ENCODE assay signal across 19 mouse cellular contexts in the genomic region with DNA sequence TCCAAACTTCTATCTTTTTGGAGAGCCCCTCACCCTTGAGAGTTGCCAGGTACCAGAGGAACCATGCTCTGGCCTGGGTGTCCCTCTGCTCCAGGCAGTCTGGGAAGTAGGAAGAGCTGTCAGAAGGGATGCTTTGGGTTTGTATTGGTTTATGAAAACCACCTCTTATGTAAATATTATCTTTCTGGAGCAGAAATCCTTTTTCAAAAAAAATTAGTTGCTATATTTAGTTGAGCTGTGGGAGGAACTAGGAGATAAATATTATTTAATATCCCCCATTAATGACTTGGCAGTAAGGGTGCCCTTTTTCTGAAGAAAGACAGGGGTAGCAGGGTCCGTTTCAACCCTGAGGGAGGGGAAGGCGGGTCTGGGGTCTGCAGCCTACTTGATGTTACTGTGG. TPM values are rescaled to one million over a fixed set of nuclear protein-coding genes. Genes with fewer than 3 reads are reported as not detected.
DNase-seq lines count a peak whose midpoint lies in the region; ATAC-seq and TF ChIP-seq lines count a peak whose summit lies in the region.
"Had no signal": no experiment of that assay in that cellular context is flagged by ENCODE, and none has a peak within 500 bp of the region (broad histone marks: within the 10 kb centered on the region; RNA-seq: fewer than 3 reads in every experiment).

No protein-coding gene starts in this region.

- no peaks in the 10 kb centered on the region for H3K27me3 ChIP-seq in megakaryocyte, embryonic 14.5 days (replicated peaks)
- H3K27me3 ChIP-seq in intestine, postnatal 0 days (replicated peaks; ENCODE audit: control insufficient read depth, insufficient read depth, low read length), result 0 out of 2 replicates have a peak, but pooled peaks cover 4% of the 10 kb centered on the region
- H3K27me3 ChIP-seq in stomach, embryonic 15.5 days (replicated peaks), result peaks cover 10% of the 10 kb centered on the region

- 81% methylated on average over 2 of the region's 2 CpGs for WGBS in intestine, postnatal 0 days
- WGBS in stomach, embryonic 15.5 days, result 57% methylated on average over 2 of the region's 2 CpGs

- TF ChIP-seq CTCF in gastrocnemius, adult 2 months (IDR thresholded peaks at IDR 0.05), result no peak
- no peak for TF ChIP-seq CTCF in intestine, postnatal 0 days (IDR thresholded peaks at IDR 0.05; ENCODE audit: low read depth)

- no peaks in the 10 kb centered on the region for H3K9me3 ChIP-seq in megakaryocyte, embryonic 14.5 days
- H3K9me3 ChIP-seq in intestine, postnatal 0 days (ENCODE audit: control insufficient read depth), result no peaks in the 10 kb centered on the region
- no peaks in the 10 kb centered on the region for H3K9me3 ChIP-seq in stomach, embryonic 15.5 days
- H3K9me3 ChIP-seq: heart, embryonic 10.5 days; hindbrain, embryonic 12.5 days; limb, embryonic 12.5 days; neural tube, embryonic 12.5 days had no signal

- no peak for ATAC-seq in megakaryocyte, adult 5-6 weeks (ENCODE audit: poor library complexity, severe bottlenecking)
- ATAC-seq in intestine, postnatal 0 days, result no peak
- no peak for ATAC-seq in stomach, embryonic 15.5 days (ENCODE audit: insufficient read depth, low FRiP score, low read depth)
- ATAC-seq: forebrain, embryonic 14.5 days had no signal

- peak overlapping the region; percentile 24; the same call in 1 of the 2 replicates for H3K27ac ChIP-seq in gastrocnemius, adult 2 months
- no peak overlapping the region for H3K27ac ChIP-seq in intestine, postnatal 0 days (ENCODE audit: low read depth, low read length)
- H3K27ac ChIP-seq in stomach, embryonic 15.5 days, result peak overlapping the region; percentile 77
- H3K27ac ChIP-seq: heart, embryonic 10.5 days; hindbrain, embryonic 12.5 days; limb, embryonic 12.5 days; neural tube, embryonic 12.5 days had no signal

- H3K4me1 ChIP-seq in megakaryocyte, embryonic 14.5 days, result peaks cover 84% of the 10 kb centered on the region
- H3K4me1 ChIP-seq in intestine, postnatal 0 days (replicated peaks; ENCODE audit: control insufficient read depth, insufficient read depth, low read length), result peaks cover 8% of the 10 kb centered on the region
- peaks cover 46% of the 10 kb centered on the region for H3K4me1 ChIP-seq in stomach, embryonic 15.5 days

- DNase-seq in gastrocnemius, adult 2 months, result peak; percentile 3
- DNase-seq in gastrocnemius, postnatal 4 days (ENCODE audit: low spot score in 2 of 2), result no peak
- DNase-seq in layer of hippocampus, postnatal 10 days (ENCODE audit: low spot score in 2 of 2), result no peak
- DNase-seq in cerebellum, postnatal 25 days, result no peak
- DNase-seq: cerebellum, adult 11 months; cerebellum, postnatal 14 days; gastrocnemius, postnatal 36 days; kidney, adult 18-20 months; kidney, postnatal 14 days; right cerebral cortex, postnatal 25 days had no signal

- peak overlapping the region; percentile 26 for H3K4me3 ChIP-seq in gastrocnemius, adult 2 months
- peak overlapping the region; percentile 100 for H3K4me3 ChIP-seq in megakaryocyte, embryonic 14.5 days (replicated peaks)
- H3K4me3 ChIP-seq in intestine, postnatal 0 days (ENCODE audit: low read depth, low read length), result no peak overlapping the region
- no peak overlapping the region for H3K4me3 ChIP-seq in stomach, embryonic 15.5 days (replicated peaks)
- H3K4me3 ChIP-seq: hindbrain, embryonic 12.5 days; limb, embryonic 12.5 days; neural tube, embryonic 12.5 days had no signal

- H3K9ac ChIP-seq in intestine, postnatal 0 days (ENCODE audit: low read depth, low read length), result no peak overlapping the region
- no peak overlapping the region for H3K9ac ChIP-seq in stomach, embryonic 15.5 days
- H3K9ac ChIP-seq: hindbrain, embryonic 12.5 days; limb, embryonic 12.5 days; neural tube, embryonic 12.5 days had no signal

- intact Hi-C loops in gastrocnemius, adult 2 months (cut with DNase I), result no loop called here

- H3K4me2 ChIP-seq in intestine, postnatal 0 days (replicated peaks; ENCODE audit: low read depth), result peak overlapping the region; percentile 13; the same call in 1 of the 2 replicates
- 0 out of 2 replicates have a peak overlapping the region, but pooled peaks have one; percentile 24 for H3K4me2 ChIP-seq in stomach, embryonic 15.5 days
- H3K4me2 ChIP-seq: hindbrain, embryonic 12.5 days; limb, embryonic 12.5 days; neural tube, embryonic 12.5 days had no signal

- H3K36me3 ChIP-seq in megakaryocyte, embryonic 14.5 days (replicated peaks; ENCODE audit: low read length), result peaks cover 66% of the 10 kb centered on the region
- no peaks in the 10 kb centered on the region for H3K36me3 ChIP-seq in intestine, postnatal 0 days (ENCODE audit: control insufficient read depth, insufficient read depth)
- H3K36me3 ChIP-seq in stomach, embryonic 15.5 days, result no peaks in the 10 kb centered on the region
- H3K36me3 ChIP-seq: heart, embryonic 10.5 days; hindbrain, embryonic 12.5 days; limb, embryonic 12.5 days; neural tube, embryonic 12.5 days had no signal

RNA-seq across cellular contexts. Expression of gene Atp2a3, which starts 1.4 kb away (rescaled TPM):
- 1 to 10 TPM; 5.1 to 6.2 TPM for total RNA-seq in gastrocnemius, adult 2 months (2021)
- 10 to 100 TPM; 19.0 to 24.8 TPM for total RNA-seq in gastrocnemius, postnatal 4 days (2021)
- polyA plus RNA-seq in megakaryocyte, embryonic 14.5 days (2012; ENCODE audit: insufficient read depth, low replicate concordance), result 354 and 444 TPM in 2 replicates
- total RNA-seq in megakaryocyte, adult 5-6 weeks (2015), result 83.5 and 92.8 TPM in 2 replicates
- total RNA-seq in megakaryocyte, adult 5-6 weeks (2017), result 79.8 and 123 TPM in 2 replicates
- 16.2 and 16.7 TPM in 2 replicates for polyA plus RNA-seq in intestine, postnatal 0 days (2015; fragmentation: Nextera tagmentation; extraction: Ambion mirVana)
- polyA plus RNA-seq in stomach, embryonic 15.5 days (2015; fragmentation: Nextera tagmentation; extraction: Ambion mirVana), result 18.9 and 20.6 TPM in 2 replicates
- 1 to 10 TPM; 5.8 to 7.6 TPM for total RNA-seq in layer of hippocampus, postnatal 10 days (2021)

RNA-seq across cellular contexts. Expression of gene P2rx1, which starts 36.5 kb away (rescaled TPM):
- under 1 TPM; 0.15 to 0.56 TPM for total RNA-seq in gastrocnemius, adult 2 months (2021)
- total RNA-seq in gastrocnemius, postnatal 4 days (2021), result 1 to 10 TPM; 2.3 to 3.1 TPM
- 400 TPM in 2 replicates for polyA plus RNA-seq in megakaryocyte, embryonic 14.5 days (2012; ENCODE audit: insufficient read depth, low replicate concordance)
- 15.8 and 16.4 TPM in 2 replicates for total RNA-seq in megakaryocyte, adult 5-6 weeks (2015)
- total RNA-seq in megakaryocyte, adult 5-6 weeks (2017), result 9.8 and 10.4 TPM in 2 replicates
- polyA plus RNA-seq in intestine, postnatal 0 days (2015; fragmentation: Nextera tagmentation; extraction: Ambion mirVana), result 3.4 and 4.1 TPM in 2 replicates
- polyA plus RNA-seq in stomach, embryonic 15.5 days (2015; fragmentation: Nextera tagmentation; extraction: Ambion mirVana), result 33.7 and 52.1 TPM in 2 replicates
- total RNA-seq in layer of hippocampus, postnatal 10 days (2021), result under 1 TPM; 0.78 to 0.96 TPM

RNA-seq across cellular contexts. Expression of gene Camkk1, which starts 56.4 kb away (rescaled TPM):
- total RNA-seq in gastrocnemius, adult 2 months (2021), result under 1 TPM; 0.43 to 0.89 TPM
- 1 to 10 TPM; 5.4 to 6.2 TPM for total RNA-seq in gastrocnemius, postnatal 4 days (2021)
- 6.5 and 19.1 TPM in 2 replicates for polyA plus RNA-seq in megakaryocyte, embryonic 14.5 days (2012; ENCODE audit: insufficient read depth, low replicate concordance)
- 0.23 and 0.51 TPM in 2 replicates for total RNA-seq in megakaryocyte, adult 5-6 weeks (2015)
- 0.94 and 1.2 TPM in 2 replicates for total RNA-seq in megakaryocyte, adult 5-6 weeks (2017)
- polyA plus RNA-seq in intestine, postnatal 0 days (2015; fragmentation: Nextera tagmentation; extraction: Ambion mirVana), result 3.2 and 3.5 TPM in 2 replicates
- 10.6 and 10.9 TPM in 2 replicates for polyA plus RNA-seq in stomach, embryonic 15.5 days (2015; fragmentation: Nextera tagmentation; extraction: Ambion mirVana)
- 10 to 100 TPM; 51.5 to 55.1 TPM for total RNA-seq in layer of hippocampus, postnatal 10 days (2021)

Comparison
In these comparisons a context has a peak if more than half of its experiments do, and no peak if none do; other contexts are left out.
1. H3K4me3 ChIP-seq: peak in gastrocnemius, adult 2 months (single experiment) and megakaryocyte, embryonic 14.5 days (single experiment); none in intestine, postnatal 0 days (single experiment) and stomach, embryonic 15.5 days (single experiment).
2. RNA of gene Camkk1, which starts 56.4 kb away (total RNA-seq): 51.5 to 55.1 TPM in layer of hippocampus, postnatal 10 days; 5.4 to 6.2 TPM in gastrocnemius, postnatal 4 days, 0.23 to 1.2 TPM in megakaryocyte, adult 5-6 weeks and 0.43 to 0.89 TPM in gastrocnemius, adult 2 months; every median in the first group is over 4 times any median in the second.